In the genomic region with DNA sequence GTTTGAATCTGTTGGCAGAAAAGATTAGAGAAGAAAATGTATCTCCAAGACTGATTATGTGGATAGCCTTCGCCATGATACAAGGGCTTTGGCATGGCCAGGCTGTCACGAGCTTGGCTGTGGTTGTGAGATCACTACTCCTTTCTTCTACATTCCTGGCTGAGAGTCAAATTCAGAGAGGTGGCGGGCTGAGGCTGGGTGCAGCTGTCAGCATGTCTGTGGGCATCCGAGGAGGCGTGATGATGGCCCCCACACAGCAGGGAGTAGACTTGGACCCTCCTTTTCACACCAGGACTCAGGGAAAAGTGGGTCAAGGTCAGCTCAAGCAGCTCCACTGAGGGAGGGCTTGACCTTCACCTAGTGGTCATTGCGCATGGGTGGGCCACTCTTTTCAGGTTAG, we compare ENCODE assay signal across 13 mouse cellular contexts.
"Had no signal": no experiment of that assay in that cellular context is flagged by ENCODE, and none has a peak within 500 bp of the region (broad histone marks: within the 10 kb centered on the region; RNA-seq: fewer than 3 reads in every experiment).

No protein-coding gene starts in this region.

- H3K9ac ChIP-seq: limb, embryonic 13.5 days; liver, embryonic 14.5 days; neural tube, embryonic 12.5 days; stomach, embryonic 15.5 days had no signal

- H3K4me2 ChIP-seq: limb, embryonic 13.5 days; neural tube, embryonic 12.5 days; stomach, embryonic 15.5 days had no signal

- H3K27me3 ChIP-seq: limb, embryonic 13.5 days; neural tube, embryonic 12.5 days; stomach, embryonic 15.5 days had no signal

- H3K36me3 ChIP-seq: limb, embryonic 13.5 days; midbrain, embryonic 10.5 days; neural tube, embryonic 12.5 days; stomach, embryonic 15.5 days had no signal

- ATAC-seq: lung, postnatal 0 days had no signal

- H3K9me3 ChIP-seq: limb, embryonic 13.5 days; midbrain, embryonic 10.5 days; neural tube, embryonic 12.5 days; stomach, embryonic 15.5 days had no signal

- H3K4me1 ChIP-seq: limb, embryonic 13.5 days; neural tube, embryonic 12.5 days; stomach, embryonic 15.5 days had no signal

- H3K4me3 ChIP-seq: limb, embryonic 13.5 days; midbrain, embryonic 10.5 days; neural tube, embryonic 12.5 days; stomach, embryonic 15.5 days had no signal

- H3K27ac ChIP-seq: limb, embryonic 13.5 days; liver, embryonic 14.5 days; midbrain, embryonic 10.5 days; neural tube, embryonic 12.5 days; stomach, embryonic 15.5 days had no signal

- DNase-seq: kidney, postnatal 14 days; left cerebral cortex, postnatal 4 days; lung, adult 18-20 months; lung, postnatal 4 days; midbrain, embryonic 14.5 days; right cerebral cortex, postnatal 14 days; thymus, postnatal 4 days had no signal
